Mouse (Mus musculus) activated CD4-positive, CD25-positive, alpha-beta regulatory T cell, adult 4 months (primary cell): ENCODE measurements around the gene Paqr7. TPM values are rescaled to one million over a fixed set of nuclear protein-coding genes. Genes with fewer than 3 reads are reported as not detected.
"Not testable (repeated sequence)": the region's sequence is repeated elsewhere in the genome, so short reads cannot be mapped to it uniquely, and the experiment has no call there.

Source experiments
- ATAC-seq: one replicate; pipeline ENCODE4 v1.8.0; 2017
- polyA plus RNA-seq, 2 experiments: library from polyadenylated mRNA; unstranded; fragments of 100-300 nt; shearing (Covaris generic); gene quantifications; one replicate each; pipeline ENCODE4 v1.2.1; 2017

Paqr7 gene
- polyA plus RNA-seq, 2 experiments from 2014 or later, result 23.9 to 27.1 TPM

DNA sequence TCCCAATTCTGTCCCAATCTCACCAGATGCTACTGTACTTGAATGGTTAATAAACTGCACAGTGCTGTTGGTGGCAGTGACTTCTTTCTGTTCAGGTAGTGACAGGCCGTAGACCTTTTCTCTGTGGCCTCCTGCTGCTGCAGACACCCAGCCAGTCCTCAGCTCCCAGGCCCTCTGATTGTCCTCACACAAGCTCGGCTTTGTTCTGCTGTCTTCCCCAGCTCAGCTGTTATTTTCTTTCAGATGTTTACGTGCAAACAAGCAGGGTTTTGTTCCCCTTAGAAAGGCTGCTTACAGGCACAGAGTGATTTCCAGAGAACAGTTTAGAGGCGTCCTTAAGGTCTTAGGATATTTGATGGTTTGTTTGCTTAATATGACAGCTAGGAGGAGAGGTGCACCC, 22.7 kb upstream of the Paqr7 start:
- no peak for ATAC-seq

DNA sequence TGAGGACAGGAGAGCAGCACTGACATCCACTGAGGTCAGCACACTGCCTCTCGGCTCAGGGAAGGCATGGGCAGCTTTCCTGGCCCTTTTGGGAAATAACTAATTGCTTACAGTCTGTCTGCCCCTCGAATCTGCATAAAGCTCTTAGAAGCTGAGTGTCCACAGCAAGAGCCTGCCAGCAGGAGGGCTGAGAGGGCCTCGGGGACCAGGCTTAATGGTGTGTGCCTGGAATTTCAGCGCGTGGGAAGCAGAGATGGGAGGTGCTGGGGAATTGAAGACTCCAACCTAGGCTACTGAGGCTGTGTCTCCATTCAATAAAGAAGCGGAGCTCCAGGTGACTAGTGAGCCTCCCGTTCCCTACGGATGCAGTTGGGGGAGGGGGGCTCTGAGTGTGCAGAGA, 22.3 kb upstream of the Paqr7 start:
- no peak for ATAC-seq

DNA sequence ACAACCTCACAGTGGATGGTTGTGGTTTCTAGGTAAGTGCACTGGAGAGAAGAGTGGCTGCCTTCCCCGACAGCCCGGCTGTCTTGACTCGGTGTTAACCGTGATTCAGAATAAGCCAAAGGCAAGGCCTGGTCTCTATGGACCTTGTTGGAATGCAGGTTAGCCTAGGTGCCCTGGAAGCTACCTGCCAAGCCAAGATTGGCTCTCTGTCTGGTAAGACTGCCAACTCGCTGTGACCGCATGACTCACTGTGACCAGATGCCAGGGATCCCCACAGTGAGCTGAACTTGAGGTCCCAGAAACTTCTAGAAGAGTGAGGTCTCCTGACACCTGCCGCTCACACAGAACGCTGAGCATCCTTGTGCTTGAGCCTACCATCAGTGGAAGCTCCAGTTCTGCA, 19.6 kb upstream of the Paqr7 start:
- no peak for ATAC-seq

GRCm38 (mm10) chr4:134478031-134478430, 18.5 kb upstream of the Paqr7 start:
- ATAC-seq, result peak; percentile 96

DNA sequence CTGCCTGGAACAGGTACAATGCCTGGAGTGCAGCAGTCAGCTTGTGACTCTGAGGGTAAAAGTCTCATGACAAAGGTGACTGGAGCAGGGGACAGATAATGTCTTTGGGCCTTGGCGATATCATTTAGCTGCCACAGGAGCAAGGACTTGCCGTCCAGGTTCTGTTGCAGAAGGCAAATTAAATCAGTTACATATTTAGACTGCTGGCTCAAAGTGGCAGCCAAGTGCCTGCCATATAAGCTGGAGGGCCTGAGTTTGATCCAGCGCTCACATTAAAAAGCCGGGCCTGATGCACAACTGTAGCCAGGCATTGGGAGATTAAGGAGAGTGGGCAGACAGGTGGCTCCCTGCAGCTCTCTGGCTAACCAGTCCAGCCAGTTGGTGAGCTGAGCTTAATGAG, 16.7 kb upstream of the Paqr7 start:
- ATAC-seq, result no peak

GRCm38 (mm10) chr4:134480864-134481263, 15.6 kb upstream of the Paqr7 start:
- ATAC-seq, result no peak

DNA sequence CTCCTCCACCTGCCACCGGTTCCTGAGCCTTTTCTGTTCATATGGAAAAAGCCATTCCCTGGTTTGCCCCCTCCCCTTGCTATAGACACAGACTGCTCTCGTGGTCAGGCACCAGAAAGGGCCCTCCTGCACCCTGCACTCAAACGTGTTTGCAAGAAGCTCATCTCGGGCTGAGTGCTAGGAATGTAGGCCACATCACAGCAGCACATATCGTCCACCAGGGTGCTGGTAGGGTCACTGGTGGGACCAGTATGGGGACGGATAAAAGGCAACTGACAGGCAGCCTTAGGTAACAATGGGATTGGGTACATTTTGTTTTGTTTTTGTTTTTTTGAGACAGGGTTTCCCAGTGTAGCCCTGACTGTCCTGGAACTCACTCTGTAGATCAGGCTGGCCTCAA, 15.2 kb upstream of the Paqr7 start:
- ATAC-seq, result no peak

DNA sequence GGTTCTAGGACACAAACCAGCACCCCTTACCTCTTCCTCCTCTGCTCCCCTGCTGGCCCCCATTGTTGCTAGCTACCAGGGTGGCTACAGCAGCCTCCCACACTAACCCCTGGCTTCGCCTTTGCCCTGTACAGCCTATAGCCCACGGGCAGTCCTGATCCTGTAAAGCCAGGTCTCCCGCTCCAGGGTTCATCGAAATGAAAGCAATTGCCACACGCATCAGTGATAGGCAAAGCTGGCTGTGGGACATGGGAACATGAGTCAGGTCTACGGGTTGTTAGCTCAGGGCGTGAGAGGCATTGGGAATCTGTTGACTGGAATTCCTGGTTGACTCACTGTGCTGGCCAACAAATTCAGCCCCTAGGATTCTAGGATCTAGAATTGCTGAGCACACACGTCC, 14.1 kb upstream of the Paqr7 start:
- ATAC-seq, result no peak

DNA sequence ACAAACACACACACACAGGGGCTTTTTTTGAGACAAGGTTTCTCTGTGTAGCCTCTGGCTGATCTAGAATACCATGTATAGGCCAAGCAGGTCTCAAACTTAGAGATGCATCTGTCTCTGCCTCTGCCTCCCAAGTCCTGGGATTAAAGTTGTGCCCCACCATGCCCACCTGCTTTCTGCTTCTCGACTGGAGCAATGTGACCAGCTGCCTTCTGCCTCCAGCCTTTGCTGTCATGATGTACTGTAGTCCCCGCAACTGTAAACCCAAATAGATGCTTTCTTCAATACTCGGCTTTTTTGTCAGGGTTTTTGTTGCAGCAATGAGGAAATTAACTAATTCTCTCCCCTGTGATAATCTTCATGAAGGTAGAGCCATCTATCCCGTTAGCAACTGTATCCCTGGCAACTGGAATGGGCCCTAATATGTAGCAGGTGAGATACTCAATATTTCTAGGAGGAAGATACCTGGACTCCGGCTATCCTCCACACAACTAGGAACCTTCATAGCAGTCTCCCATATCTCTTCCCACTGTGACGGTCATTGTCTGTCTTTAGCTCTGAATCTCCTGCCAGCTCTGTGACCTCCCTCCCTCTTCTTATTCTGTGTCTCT, 13.3 kb upstream of the Paqr7 start:
- no peak for ATAC-seq

DNA sequence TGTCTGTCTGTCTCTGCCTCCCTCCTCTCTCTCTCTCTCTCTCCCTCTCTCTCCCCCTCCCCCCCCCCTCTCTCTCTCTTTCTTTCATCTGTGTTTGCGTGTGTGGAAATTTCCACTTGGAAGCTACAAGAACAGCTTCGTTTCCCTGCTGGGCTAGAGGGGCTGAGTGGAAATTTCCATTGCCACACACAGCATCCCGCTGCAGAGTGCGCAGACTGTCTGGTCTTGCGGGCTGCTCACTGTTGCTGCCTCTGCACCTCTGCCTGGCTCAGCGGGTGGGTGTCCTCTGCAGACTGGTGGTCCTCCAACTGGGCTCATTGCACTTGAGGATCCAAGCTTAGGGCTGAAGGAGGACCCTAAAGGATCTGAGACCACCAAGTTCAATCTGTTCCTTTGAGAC, 12.8 kb upstream of the Paqr7 start:
- no peak for ATAC-seq

DNA sequence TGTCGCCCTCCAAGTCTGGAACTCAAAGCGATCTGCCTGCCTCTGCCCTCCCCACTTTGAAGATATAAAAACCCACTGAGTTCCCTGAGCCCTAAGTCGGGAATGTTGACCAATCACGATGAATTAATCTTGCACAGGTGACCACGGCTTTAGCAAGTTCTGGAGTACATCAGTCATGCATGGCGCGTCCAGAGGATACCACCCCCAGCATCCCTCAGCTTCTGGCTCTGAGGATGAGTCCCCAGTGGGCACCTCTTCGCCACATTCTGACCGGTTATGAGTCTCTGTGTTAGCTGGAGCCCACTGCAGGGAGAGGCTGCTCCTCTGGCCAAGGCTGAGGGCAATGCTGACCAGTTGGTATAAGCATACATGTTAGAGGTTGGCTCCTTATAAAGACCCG, 12.3 kb upstream of the Paqr7 start:
- no peak for ATAC-seq

GRCm38 (mm10) chr4:134485151-134485900, 11.2 kb upstream of the Paqr7 start:
- ATAC-seq, result no peak

DNA sequence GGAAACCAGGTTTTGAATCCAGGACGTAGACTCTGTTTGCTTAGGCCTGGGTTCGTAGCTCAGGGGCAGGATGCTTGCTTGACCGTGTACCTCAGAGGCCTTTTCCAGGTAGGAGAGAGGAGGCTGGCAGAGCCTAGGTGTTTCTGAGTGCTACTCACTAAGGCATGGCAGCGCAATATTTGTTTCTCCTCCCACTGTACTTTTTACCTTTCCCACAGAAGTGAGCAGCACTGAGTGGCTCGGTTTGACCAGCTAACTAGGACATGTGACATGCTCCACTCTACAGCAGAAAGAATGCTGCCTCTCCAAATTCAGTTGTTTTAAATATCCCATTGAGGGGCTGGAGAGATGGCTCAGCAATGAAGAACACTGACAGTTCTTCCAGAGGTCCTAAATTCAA, 8.3 kb upstream of the Paqr7 start:
- no peak for ATAC-seq

DNA sequence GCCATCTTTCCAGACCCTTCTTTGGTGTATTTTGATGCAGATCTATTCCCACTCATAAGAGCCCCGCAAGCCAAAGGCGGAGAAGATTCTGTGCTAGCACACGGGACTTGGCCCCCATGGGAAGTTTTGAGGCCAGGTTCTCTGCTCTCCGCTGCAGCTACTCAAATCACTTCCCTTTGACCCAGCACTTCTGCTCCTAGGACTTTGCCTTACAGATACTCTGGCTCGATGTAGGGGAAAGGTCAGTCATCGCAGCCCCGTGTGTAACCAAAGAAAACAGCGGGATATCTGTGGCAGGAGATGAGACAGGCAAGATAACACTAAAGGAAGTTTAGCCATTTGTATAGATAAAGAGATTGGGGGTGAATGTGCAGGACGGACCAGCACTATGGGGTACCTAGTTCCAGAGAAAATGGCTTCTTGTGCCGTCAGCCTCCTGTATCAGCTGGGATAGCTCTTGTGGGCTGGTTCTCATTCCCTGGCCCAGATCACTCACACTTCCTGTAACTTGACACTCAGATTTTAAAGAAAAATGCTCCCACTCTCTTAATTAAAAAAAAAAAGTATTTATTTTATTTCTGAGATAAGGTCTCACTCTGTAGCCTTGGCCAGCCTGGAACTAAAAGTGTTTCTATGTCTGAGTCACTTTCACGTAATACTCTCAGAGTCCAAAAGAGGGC, 6.4 kb upstream of the Paqr7 start:
- no peak for ATAC-seq

GRCm38 (mm10) chr4:134491716-134492115, 4.8 kb upstream of the Paqr7 start:
- ATAC-seq, result no peak

DNA sequence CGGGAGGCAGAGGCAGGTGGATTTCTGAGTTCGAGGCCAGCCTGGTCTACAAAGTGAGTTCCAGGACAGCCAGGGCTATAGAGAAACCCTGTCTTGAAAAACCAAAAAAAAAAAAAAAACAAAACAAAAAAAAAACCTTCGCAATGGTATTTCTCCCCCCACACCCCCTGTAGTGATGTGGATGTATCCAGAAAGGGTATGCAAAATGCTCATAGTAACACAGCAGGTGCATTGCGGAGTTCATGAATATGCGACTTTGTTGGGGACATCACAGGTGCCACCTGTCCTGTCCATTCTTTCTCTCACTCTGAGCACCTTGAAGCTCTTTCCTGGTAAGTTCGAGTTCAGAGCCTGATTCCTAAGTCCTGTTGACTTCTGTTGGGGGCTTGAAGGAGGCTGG, 2.3 kb upstream of the Paqr7 start:
- ATAC-seq, result not testable (repeated sequence)

DNA sequence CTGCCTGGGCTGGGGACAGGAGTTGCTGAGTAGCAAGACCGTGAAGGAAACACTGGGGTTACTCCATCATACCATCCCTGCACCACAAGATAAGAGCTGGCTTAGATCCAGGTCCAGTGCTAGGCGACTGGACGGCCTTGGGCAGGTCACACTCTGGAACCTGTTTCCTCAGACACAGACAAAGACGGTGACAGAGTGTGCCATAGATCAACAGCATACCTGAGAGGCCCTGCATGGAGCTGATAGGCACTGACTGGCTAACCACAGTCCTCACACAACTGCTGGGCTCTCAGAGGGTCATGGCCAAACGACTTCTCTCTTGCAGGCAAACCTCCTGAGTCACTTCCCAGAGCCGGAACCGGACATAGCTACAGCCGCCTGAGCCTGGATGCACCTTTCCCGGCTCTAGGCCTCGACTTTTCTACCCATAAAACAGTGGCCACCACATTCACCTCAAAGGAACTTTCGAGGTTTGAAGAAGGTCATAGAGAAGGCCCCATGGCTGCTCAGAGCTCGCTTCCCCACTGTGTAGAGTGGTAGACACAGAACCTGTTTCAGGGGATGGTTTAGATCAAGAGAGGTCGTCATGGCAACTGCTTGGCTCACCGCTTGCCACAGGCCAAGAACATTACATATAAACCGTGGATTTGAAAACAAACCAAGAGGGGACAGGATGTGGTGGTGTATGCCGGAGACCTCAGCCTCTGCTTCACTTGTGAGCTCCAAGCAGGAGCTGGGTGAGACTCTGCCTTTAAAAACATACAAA, 1.5 kb upstream of the Paqr7 start:
- peak; percentile 93 for ATAC-seq

DNA sequence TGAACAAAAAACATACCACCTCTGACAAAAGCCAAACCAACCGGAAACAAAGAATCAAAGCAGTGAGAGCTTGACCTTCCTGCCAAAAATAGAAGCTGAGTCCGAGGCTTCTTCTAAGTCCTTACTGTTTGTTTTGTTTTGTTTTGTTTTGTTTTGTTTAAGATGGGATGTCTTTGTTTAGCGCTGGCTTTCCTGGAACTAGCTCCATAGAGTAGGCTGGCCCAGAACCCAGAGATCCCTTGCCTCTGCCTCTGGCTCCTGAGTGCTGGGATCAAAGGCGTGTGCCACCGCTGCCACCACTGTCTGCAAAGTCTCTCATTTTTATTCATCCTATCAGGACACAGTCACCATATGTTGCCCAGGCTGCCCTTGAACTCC, 962 bp upstream of the Paqr7 start:
- no peak for ATAC-seq

DNA sequence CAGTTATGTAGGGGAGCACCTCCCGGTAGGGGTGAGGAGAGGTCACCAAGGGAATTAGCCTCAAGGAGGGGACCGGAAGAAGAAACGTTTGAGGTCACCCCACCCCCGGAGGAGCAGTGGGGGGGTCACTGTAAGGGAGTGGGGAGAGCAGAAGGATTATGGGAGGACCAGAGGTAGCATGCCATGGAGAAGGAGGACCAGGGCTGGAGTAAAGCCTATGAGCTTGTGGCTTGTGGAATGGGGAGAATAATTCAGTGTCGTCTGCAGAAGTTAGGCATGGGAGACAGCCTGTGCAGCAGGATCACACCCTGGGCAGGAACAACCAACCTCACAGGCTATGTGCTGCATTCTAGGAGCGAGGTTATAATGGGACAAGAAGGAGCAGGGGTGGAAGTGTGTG, 726 bp downstream of the Paqr7 start:
- ATAC-seq, result no peak

DNA sequence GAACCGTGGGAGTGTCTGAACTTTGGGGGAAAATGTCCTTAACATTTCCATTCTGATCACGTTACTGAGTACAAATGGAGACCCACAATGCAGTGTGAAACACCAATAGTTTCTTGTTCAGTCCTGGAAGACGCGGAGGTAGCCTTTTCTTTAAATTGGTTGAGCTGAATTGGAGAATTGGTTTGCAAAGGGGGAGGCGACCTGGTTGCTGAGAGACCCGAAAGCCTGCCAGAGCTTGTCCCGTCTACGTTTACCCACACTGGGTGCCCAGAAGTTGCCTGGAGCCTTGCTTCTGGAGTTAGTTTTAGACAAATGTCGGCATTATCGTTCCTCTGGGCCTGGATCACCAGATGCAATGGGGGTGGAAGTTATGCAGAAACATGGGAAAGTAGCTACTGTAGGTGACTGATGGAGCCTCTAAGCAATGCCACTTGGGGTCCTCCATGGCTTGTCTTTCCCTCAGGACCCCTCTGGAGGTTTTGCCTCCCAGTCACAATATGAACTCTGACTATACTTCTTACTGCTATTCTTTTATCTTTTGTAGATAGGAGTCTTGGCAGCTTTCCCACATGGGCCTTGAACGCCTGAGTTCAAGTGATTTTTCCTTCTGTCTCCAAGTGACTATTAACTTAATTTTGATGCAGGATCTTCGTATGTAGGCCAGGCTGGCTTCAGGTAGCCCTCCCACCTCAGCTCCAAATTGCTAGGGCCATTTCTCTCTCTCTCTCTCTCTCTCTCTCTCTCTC, 1.7 kb downstream of the Paqr7 start:
- ATAC-seq, result no peak

GRCm38 (mm10) chr4:134498983-134499382, 2.5 kb downstream of the Paqr7 start:
- not testable (repeated sequence) for ATAC-seq

DNA sequence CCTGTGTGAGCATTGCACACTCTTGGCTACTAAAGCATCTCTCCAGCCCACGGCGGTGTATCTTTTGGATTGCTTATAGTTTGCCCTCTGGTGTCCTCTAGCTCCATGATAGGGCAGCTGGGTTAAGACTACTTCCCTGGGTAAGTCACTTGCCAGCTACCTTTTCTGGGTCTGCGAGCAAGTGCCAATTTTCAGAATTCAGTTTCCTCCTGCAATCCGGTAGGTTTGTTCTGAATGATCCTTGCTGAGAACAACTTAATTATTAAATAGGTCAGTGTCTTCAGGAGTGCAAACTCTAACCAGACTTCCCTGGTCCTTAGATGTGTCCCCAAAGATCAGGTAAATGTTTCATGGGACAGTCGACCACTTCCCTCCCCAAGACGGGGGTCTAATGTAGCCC, 4.6 kb downstream of the Paqr7 start:
- no peak for ATAC-seq
